Mouse (Mus musculus) kidney, adult 9 months (tissue): Measurements from ENCODE around the gene Dbf4.

ENCODE experiments used
- DNase-seq: peaks from one replicate; pipeline ENCODE4 v3.0.0; 2022

Gene Dbf4

GRCm38 (mm10) chr5:8366771-8367613, 55.5 kb downstream of the Dbf4 start:
- DNase-seq = no peak

GRCm38 (mm10) chr5:8362361-8362760, 60.2 kb downstream of the Dbf4 start:
- no peak for DNase-seq

GRCm38 (mm10) chr5:8357677-8358076, 64.8 kb downstream of the Dbf4 start:
- DNase-seq = no peak

- peak; percentile 29 for DNase-seq
Observed at GRCm38 (mm10) chr5:8356885-8357651, 65.4 kb downstream of the Dbf4 start.

DNA sequence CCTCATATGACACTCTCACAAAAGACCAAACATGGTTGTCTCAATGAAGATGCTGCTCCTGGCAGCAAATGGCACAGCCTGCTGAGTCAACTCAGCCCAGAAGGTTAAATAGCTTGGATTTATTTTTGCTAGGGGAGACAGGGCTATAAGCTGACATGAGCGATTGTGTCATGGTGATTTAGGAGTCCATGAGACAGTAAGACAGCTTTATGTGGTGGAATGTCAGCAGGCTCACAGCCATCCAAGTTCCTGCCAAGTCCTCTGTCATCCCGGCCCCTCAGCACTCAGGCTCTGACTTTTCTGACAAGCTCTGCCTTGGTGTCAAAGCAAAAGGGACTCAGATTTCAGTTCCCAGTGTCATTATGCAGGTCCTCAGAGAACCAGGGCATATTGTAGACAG, 66.2 kb downstream of the Dbf4 start:
- DNase-seq = peak; percentile 19

DNA sequence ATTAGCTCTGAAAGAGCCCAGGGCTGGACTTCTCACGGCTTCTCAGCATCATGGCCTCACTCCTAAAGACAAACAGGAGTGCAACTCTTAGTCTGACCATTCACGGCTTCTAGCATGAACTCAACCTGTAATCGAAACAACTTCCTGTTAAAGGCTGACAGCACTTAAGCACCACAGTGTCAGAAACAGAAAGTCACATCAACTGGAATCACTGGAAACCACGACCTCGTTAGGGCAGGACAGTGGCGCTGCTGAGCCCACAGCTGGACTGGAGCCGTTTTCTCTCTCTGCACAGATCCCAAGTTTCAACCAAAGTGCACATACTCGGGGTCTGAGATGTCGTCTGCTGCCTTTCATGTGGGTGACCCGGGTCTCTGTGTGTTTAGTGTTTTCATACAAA, 73.0 kb downstream of the Dbf4 start:
- DNase-seq = no peak
